Mouse (Mus musculus) stomach, postnatal 0 days (tissue): Measurements from ENCODE around the gene Bloc1s4. TPM values are rescaled to one million over a fixed set of nuclear protein-coding genes. Genes with fewer than 3 reads are reported as not detected.

Experiments used
- ATAC-seq: fragments of 200-750 bp; cut with Nextera tagmentation; 2 replicates; pipeline ENCODE4 v1.8.0; 2017; ENCODE audit not compliant: low FRiP score, low TSS enrichment
- DNase-seq: peaks from one replicate; pipeline ENCODE4 v3.0.0-alpha.2; 2016; ENCODE audit warnings: low spot score
- H3K27ac ChIP-seq: fragments of 300-500 bp; sonication (generic); replicated peaks from 2 replicates; pipeline ENCODE4 v1.5.1; 2014; ENCODE audit warnings: mild to moderate bottlenecking, control low read depth
- H3K27me3 ChIP-seq: fragments of 300-500 bp; sonication (generic); 2 replicates; pipeline ENCODE4 v1.6.1; 2014; ENCODE audit warnings: low read length; ENCODE audit not compliant: control insufficient read depth, insufficient read depth
- H3K36me3 ChIP-seq: fragments of 300-500 bp; sonication (generic); 2 replicates; pipeline ENCODE4 v1.6.1; 2014; ENCODE audit warnings: low read length, mixed read lengths; ENCODE audit not compliant: control insufficient read depth, insufficient read depth
- H3K4me1 ChIP-seq: fragments of 300-500 bp; sonication (generic); replicated peaks from 2 replicates; pipeline ENCODE4 v1.6.1; 2014; ENCODE audit warnings: antibody characterized with exemption; ENCODE audit not compliant: control insufficient read depth, insufficient read depth
- H3K4me2 ChIP-seq: fragments of 300-500 bp; sonication (generic); replicated peaks from 2 replicates; pipeline ENCODE4 v1.6.1; 2014; ENCODE audit warnings: low read depth, mild to moderate bottlenecking, control low read depth, moderate library complexity
- H3K4me3 ChIP-seq: fragments of 300-500 bp; sonication (generic); 2 replicates; pipeline ENCODE4 v1.5.1; 2014; ENCODE audit warnings: low read depth, low read length, control low read depth
- H3K9ac ChIP-seq: fragments of 300-500 bp; sonication (generic); 2 replicates; pipeline ENCODE4 v1.6.1; 2014; ENCODE audit warnings: mild to moderate bottlenecking, low read length, control low read depth, mixed read lengths
- H3K9me3 ChIP-seq: fragments of 300-500 bp; sonication (generic); 2 replicates; pipeline ENCODE4 v1.6.1; 2016; ENCODE audit warnings: low read length; ENCODE audit not compliant: control insufficient read depth
- CTCF ChIP-seq: IDR thresholded peaks from 2 replicates; pipeline ENCODE4 v1.5.1; 2016; ENCODE audit warnings: antibody characterized with exemption, low read depth, mild to moderate bottlenecking, moderate library complexity
- EP300 ChIP-seq: optimal IDR thresholded peaks from 2 replicates; pipeline ENCODE3; 2016; ENCODE audit warnings: antibody characterized with exemption
- whole genome bisulfite sequencing: fragments of 180-500 bp; shearing (Covaris S2); extraction: QIAGEN DNeasy Blood & Tissue Kit; methylation state at CpG from one replicate; pipeline ENCODE4 v1.1.7; 2014; 5-methylcytosine and 5-hydroxymethylcytosine counted together
- polyA plus RNA-seq: library from polyadenylated mRNA; unstranded; fragments of >200 nt; fragmentation: Nextera tagmentation; extraction: Ambion mirVana; gene quantifications from 2 replicates; pipeline ENCODE4 v1.2.1, GENCODE M21; 2015

Bloc1s4 gene
- polyA plus RNA-seq, 1 experiment from 2014 or later, result 21.4 TPM

GRCm38 (mm10) chr5:36747794-36748535 is 485 bp downstream of the Bloc1s4 start:
- no peak for TF ChIP-seq EP300
- no peak for TF ChIP-seq CTCF
- H3K4me1 ChIP-seq, result no peaks in the 10 kb centered on the region
- ATAC-seq (peak; percentile 75), DNase-seq (no peak)
- no peaks in the 10 kb centered on the region for H3K9me3 ChIP-seq
- H3K4me2 ChIP-seq, result peak overlapping the region; percentile 98
- peak overlapping the region; percentile 92 for H3K9ac ChIP-seq
- peak overlapping the region; percentile 99 for H3K4me3 ChIP-seq
- WGBS, result 2% methylated on average over 61 of the region's 76 CpGs
- H3K27ac ChIP-seq, result peak overlapping the region; percentile 61; the same call in 1 of the 2 replicates
- H3K36me3 ChIP-seq, result no peaks in the 10 kb centered on the region; the same call in 1 of the 2 replicates
- no peaks in the 10 kb centered on the region for H3K27me3 ChIP-seq

DNA sequence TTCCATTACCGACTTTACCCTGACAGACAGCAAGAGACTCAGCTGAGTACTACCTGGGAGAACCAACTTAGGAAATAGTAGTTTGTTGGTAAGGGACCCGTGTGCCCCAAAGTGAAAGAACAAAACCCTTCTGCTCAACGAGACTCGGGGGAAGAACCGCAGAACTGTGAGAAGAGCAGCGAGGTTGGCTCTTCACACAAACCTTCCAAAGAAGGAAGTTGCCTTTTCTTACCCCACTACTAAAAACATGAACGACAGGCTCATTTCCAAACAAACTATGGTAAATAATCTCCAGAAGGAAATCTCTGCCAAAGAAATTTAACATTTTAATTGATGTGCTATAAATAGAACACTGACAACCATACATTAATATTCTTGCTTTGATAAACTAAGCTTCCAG is 1.4 kb downstream of the Bloc1s4 start:
- Histone ChIP-seq H3K27me3 (no peaks in the 10 kb centered on the region), H3K9me3 (no peaks in the 10 kb centered on the region), H3K4me3 (0 out of 2 replicates have a peak overlapping the region, but pooled peaks have one; percentile 99), H3K9ac (no peak overlapping the region; the same call in 1 of the 2 replicates), H3K36me3 (no peaks in the 10 kb centered on the region; the same call in 1 of the 2 replicates), H3K27ac (no peak overlapping the region), H3K4me2 (peak overlapping the region; percentile 98), H3K4me1 (no peaks in the 10 kb centered on the region)
- no peak for TF ChIP-seq EP300
- TF ChIP-seq CTCF, result no peak
- no peak for DNase-seq
- ATAC-seq, result no peak
- WGBS, result 73% methylated on average over 7 of the region's 7 CpGs

- ATAC-seq, result peak; percentile 53
- H3K4me2 ChIP-seq, result peak overlapping the region; percentile 42
- WGBS, result 33% methylated on average over 16 of the region's 16 CpGs
- TF ChIP-seq CTCF, result peak; percentile 97
- TF ChIP-seq EP300, result no peak
- H3K9me3 ChIP-seq, result no peaks in the 10 kb centered on the region
- H3K27me3 ChIP-seq, result no peaks in the 10 kb centered on the region
- peak overlapping the region; percentile 15; the same call in 1 of the 2 replicates for H3K4me3 ChIP-seq
- H3K36me3 ChIP-seq, result no peaks in the 10 kb centered on the region; the same call in 1 of the 2 replicates
- H3K4me1 ChIP-seq, result no peaks in the 10 kb centered on the region
- no peak overlapping the region for H3K9ac ChIP-seq
- peak; percentile 86 for DNase-seq
- no peak overlapping the region for H3K27ac ChIP-seq
These were observed 6.2 kb downstream of the Bloc1s4 start for GRCm38 (mm10) chr5:36742126-36742848.

GRCm38 (mm10) chr5:36739829-36740228 is 8.6 kb downstream of the Bloc1s4 start:
- ATAC-seq (no peak), DNase-seq (peak; percentile 56)
- H3K4me1 ChIP-seq, result no peaks in the 10 kb centered on the region
- H3K9ac ChIP-seq, result no peak overlapping the region
- no peak overlapping the region for H3K4me3 ChIP-seq
- no peaks in the 10 kb centered on the region for H3K9me3 ChIP-seq
- H3K27me3 ChIP-seq, result no peaks in the 10 kb centered on the region
- TF ChIP-seq EP300 (no peak), CTCF (peak; percentile 84)
- WGBS, result 71% methylated on average over 4 of the region's 4 CpGs
- H3K27ac ChIP-seq, result no peak overlapping the region
- H3K36me3 ChIP-seq, result no peaks in the 10 kb centered on the region
- H3K4me2 ChIP-seq, result no peak overlapping the region

- H3K27me3 ChIP-seq, result no peaks in the 10 kb centered on the region
- H3K9me3 ChIP-seq, result no peaks in the 10 kb centered on the region
- H3K4me1 ChIP-seq, result no peaks in the 10 kb centered on the region
- H3K9ac ChIP-seq, result no peak overlapping the region
- ATAC-seq (peak; percentile 18; the same call in 1 of the 2 replicates), DNase-seq (no peak)
- TF ChIP-seq CTCF (no peak), EP300 (no peak)
- H3K27ac ChIP-seq, result no peak overlapping the region
- 53% methylated on average over 16 of the region's 16 CpGs for WGBS
- no peak overlapping the region for H3K4me3 ChIP-seq
- no peaks in the 10 kb centered on the region for H3K36me3 ChIP-seq
- H3K4me2 ChIP-seq, result no peak overlapping the region
These were observed 9.4 kb downstream of the Bloc1s4 start for GRCm38 (mm10) chr5:36738799-36739615.
